Mouse (Mus musculus) hematopoietic multipotent progenitor cell, adult 10-12 weeks (in vitro differentiated cells): ENCODE results near the gene Trim43b. TPM values are rescaled to one million over a fixed set of nuclear protein-coding genes. Genes with fewer than 3 reads are reported as not detected.

Experiments
- polyA plus RNA-seq: library from polyadenylated mRNA; stranded (reverse); fragments of >175 nt; gene quantifications from 2 replicates; pipeline ENCODE4 v1.2.3, GENCODE M21; 2012; ENCODE audit warnings: low replicate concordance

Gene Trim43b
- not detected in 2 replicates for polyA plus RNA-seq

DNA sequence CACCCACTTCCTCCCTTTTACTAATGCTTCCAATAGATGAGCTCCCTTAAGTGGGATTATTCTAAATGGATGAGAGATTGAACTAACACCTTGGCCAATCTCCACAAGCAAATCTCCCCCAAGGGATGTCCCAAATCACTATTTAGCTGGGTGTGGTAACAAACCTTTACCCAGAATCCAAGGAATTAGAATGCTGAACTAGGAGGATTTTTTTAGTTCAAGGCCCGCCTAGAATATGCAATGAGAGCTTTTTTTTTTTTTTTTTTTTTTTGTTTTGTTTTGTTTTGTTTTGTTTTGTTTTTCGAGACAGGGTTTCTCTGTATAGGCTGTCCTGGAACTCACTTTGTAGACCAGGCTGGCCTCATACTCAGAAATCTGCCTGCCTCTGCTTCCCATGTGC, at the start of gene Trim43b:
Gene Trim43b, minus strand, starts transcription at position 101 of the 400 bp plus-strand sequence.

Other genes with a start within 250 kb of the Trim43b start
- gene Bcl2a1a, start 135.9 kb downstream of the Trim43b start, polyA plus RNA-seq: 1.1 and 1.9 TPM in 2 replicates
- gene Bcl2a1b, start 106.4 kb upstream of the Trim43b start, polyA plus RNA-seq: 0.69 and 4.0 TPM in 2 replicates
- not detected in 2 replicates for gene Gm29094, start 106.5 kb upstream of the Trim43b start, polyA plus RNA-seq
- 7.4 and 9.2 TPM in 2 replicates for gene Mthfs, start 117.8 kb upstream of the Trim43b start, polyA plus RNA-seq